Mouse (Mus musculus): ENCODE measurements at regions not wholly inside any gene's neighbourhood (a gene's known extent, or its start where the extent isn't known, plus 50 kb on each side); places are given as distances from the start of the nearest gene placed in this dataset.

DNA sequence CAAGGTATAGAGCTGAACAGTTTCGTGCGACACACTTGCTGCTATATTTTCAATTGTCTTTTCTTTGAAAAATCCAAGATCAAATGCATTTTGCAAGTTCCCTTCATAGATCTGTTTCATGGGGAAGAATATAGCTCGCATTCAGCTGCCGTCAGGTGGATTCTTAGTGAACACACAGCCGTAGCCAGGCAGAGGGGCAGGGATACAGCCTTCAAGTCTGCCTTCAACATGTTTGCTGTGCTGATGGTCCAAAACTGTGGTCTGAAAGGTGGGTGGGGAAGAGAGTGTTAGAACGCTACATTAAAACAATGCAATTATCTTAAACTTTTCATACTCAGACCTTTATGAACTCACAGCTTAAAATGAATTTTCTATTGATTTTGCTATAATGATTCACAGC lies 88.2 kb upstream of the Olfr275 start:
- TF ChIP-seq CTCF (IDR thresholded peaks at IDR 0.05; ENCODE audit: low read depth, low read length) (no peak), POLR2AphosphoS5 (IDR thresholded peaks at IDR 0.05; ENCODE audit: insufficient replicate concordance, low read depth, low read length) (no peak), TAL1 (conservative IDR thresholded peaks at IDR 0.05; ENCODE audit: low read depth, low read length) (no peak), GATA2 (IDR thresholded peaks at IDR 0.05; ENCODE audit: borderline replicate concordance, low read depth, low read length) (no peak)
